Mouse (Mus musculus) lung, postnatal 0 days (tissue): ENCODE measurements around the gene Npr1. TPM values are rescaled to one million over a fixed set of nuclear protein-coding genes. Genes with fewer than 3 reads are reported as not detected.

Experiments used
- ATAC-seq: fragments of 200-750 bp; cut with Nextera tagmentation; 2 replicates; pipeline ENCODE4 v1.8.0; 2017; ENCODE audit warnings: moderate library complexity
- DNase-seq: peaks from one replicate; pipeline ENCODE4 v3.0.0-alpha.2; 2016; ENCODE audit warnings: low spot score
- H3K27ac ChIP-seq: fragments of 300-500 bp; sonication (generic); 2 replicates; pipeline ENCODE4 v1.5.1; 2014; ENCODE audit warnings: antibody characterized with exemption, mild to moderate bottlenecking, low read length, mixed read lengths
- H3K27me3 ChIP-seq: fragments of 300-500 bp; sonication (generic); replicated peaks from 2 replicates; pipeline ENCODE4 v1.6.1; 2014; ENCODE audit warnings: low read length, mixed read lengths; ENCODE audit not compliant: insufficient read depth
- H3K36me3 ChIP-seq: fragments of 300-500 bp; sonication (generic); 2 replicates; pipeline ENCODE4 v1.6.1; 2014; ENCODE audit warnings: low read length, mixed read lengths; ENCODE audit not compliant: insufficient read depth
- H3K4me1 ChIP-seq: fragments of 300-500 bp; sonication (generic); 2 replicates; pipeline ENCODE4 v1.6.1; 2014; ENCODE audit warnings: antibody characterized with exemption, low read depth, low read length, mixed read lengths; ENCODE audit not compliant: insufficient read depth
- H3K4me2 ChIP-seq: fragments of 300-500 bp; sonication (generic); replicated peaks from 2 replicates; pipeline ENCODE4 v1.6.1; 2014; ENCODE audit warnings: low read depth, mild to moderate bottlenecking, low read length, moderate library complexity, mixed read lengths
- H3K4me3 ChIP-seq: fragments of 300-500 bp; sonication (generic); 2 replicates; pipeline ENCODE4 v1.5.1; 2014; ENCODE audit warnings: low read depth, low read length
- H3K9ac ChIP-seq: fragments of 300-500 bp; sonication (generic); replicated peaks from 2 replicates; pipeline ENCODE4 v1.6.1; 2014; ENCODE audit warnings: low read depth, mild to moderate bottlenecking
- H3K9me3 ChIP-seq: fragments of 300-500 bp; sonication (generic); 2 replicates; pipeline ENCODE4 v1.6.1; 2016; ENCODE audit warnings: low read length, mixed read lengths
- CTCF ChIP-seq: IDR thresholded peaks from 2 replicates; pipeline ENCODE4 v1.5.1; 2016; ENCODE audit warnings: antibody characterized with exemption, mild to moderate bottlenecking
- EP300 ChIP-seq: IDR thresholded peaks from 2 replicates; pipeline ENCODE4 v1.6.1; 2016; ENCODE audit warnings: antibody characterized with exemption, mild to moderate bottlenecking, control low read depth
- WGBS: fragments of 180-500 bp; shearing (Covaris S2); extraction: QIAGEN DNeasy Blood & Tissue Kit; methylation state at CpG from one replicate; pipeline ENCODE4 v1.1.7; 2014; 5-methylcytosine and 5-hydroxymethylcytosine counted together
- polyA plus RNA-seq: library from polyadenylated mRNA; unstranded; fragments of >200 nt; fragmentation: Nextera tagmentation; extraction: Ambion mirVana; gene quantifications from 2 replicates; pipeline ENCODE4 v1.2.1, GENCODE M21; 2015

Gene Npr1
- polyA plus RNA-seq, 1 experiment from 2014 or later: 30.0 TPM

GRCm38 (mm10) chr3:90425499-90425898, 40.2 kb downstream of the Npr1 start:
- no peak for TF ChIP-seq CTCF
- no peak for TF ChIP-seq EP300
- H3K4me1 ChIP-seq: peaks cover 11% of the 10 kb centered on the region; the same call in 1 of the 2 replicates
- no peak overlapping the region for H3K4me3 ChIP-seq
- WGBS: 80% methylated on average over 2 of the region's 2 CpGs
- no peak overlapping the region for H3K9ac ChIP-seq
- H3K27ac ChIP-seq: no peak overlapping the region
- H3K27me3 ChIP-seq: no peaks in the 10 kb centered on the region
- H3K4me2 ChIP-seq: no peak overlapping the region
- ATAC-seq (no peak), DNase-seq (no peak)
- H3K9me3 ChIP-seq: no peaks in the 10 kb centered on the region
- H3K36me3 ChIP-seq: peaks cover 3% of the 10 kb centered on the region; the same call in 1 of the 2 replicates

- Histone ChIP-seq H3K9ac (no peak overlapping the region), H3K4me2 (no peak overlapping the region), H3K4me1 (peaks cover 5% of the 10 kb centered on the region; the same call in 1 of the 2 replicates), H3K9me3 (no peaks in the 10 kb centered on the region), H3K36me3 (peaks cover 3% of the 10 kb centered on the region; the same call in 1 of the 2 replicates), H3K27me3 (no peaks in the 10 kb centered on the region), H3K27ac (no peak overlapping the region), H3K4me3 (no peak overlapping the region)
- ATAC-seq: no peak
- TF ChIP-seq CTCF (no peak), EP300 (no peak)
- no peak for DNase-seq
These were observed 42.1 kb downstream of the Npr1 start for GRCm38 (mm10) chr3:90423549-90423948.

GRCm38 (mm10) chr3:90420696-90421095, 45.0 kb downstream of the Npr1 start:
- no peak for ATAC-seq
- H3K9ac ChIP-seq: no peak overlapping the region

GRCm38 (mm10) chr3:90413011-90413396, 52.7 kb downstream of the Npr1 start:
- DNase-seq (peak; percentile 14), ATAC-seq (peak; percentile 44)
- H3K27me3 ChIP-seq: no peaks in the 10 kb centered on the region
- H3K27ac ChIP-seq: no peak overlapping the region
- H3K4me1 ChIP-seq: no peaks in the 10 kb centered on the region
- H3K9me3 ChIP-seq: no peaks in the 10 kb centered on the region
- no peak overlapping the region for H3K4me3 ChIP-seq
- H3K36me3 ChIP-seq: peaks cover 18% of the 10 kb centered on the region; the same call in 1 of the 2 replicates
- no peak overlapping the region for H3K4me2 ChIP-seq
- WGBS: 28% methylated on average over 3 of the region's 3 CpGs
- no peak for TF ChIP-seq CTCF
- no peak for TF ChIP-seq EP300
- H3K9ac ChIP-seq: no peak overlapping the region

More at GRCm38 (mm10) chr3:90420696-90421095, 45.0 kb downstream of the Npr1 start:
- Histone ChIP-seq H3K27ac (no peak overlapping the region), H3K27me3 (no peaks in the 10 kb centered on the region), H3K4me3 (no peak overlapping the region), H3K36me3 (peaks cover 9% of the 10 kb centered on the region; the same call in 1 of the 2 replicates), H3K4me2 (no peak overlapping the region), H3K4me1 (no peaks in the 10 kb centered on the region; the same call in 1 of the 2 replicates), H3K9me3 (no peaks in the 10 kb centered on the region)
- TF ChIP-seq EP300: no peak
- 79% methylated on average over 6 of the region's 6 CpGs for WGBS
- no peak for DNase-seq

- no peak for TF ChIP-seq EP300
- TF ChIP-seq CTCF: peak; percentile 97
- Histone ChIP-seq H3K27ac (no peak overlapping the region), H3K9ac (no peak overlapping the region), H3K27me3 (no peaks in the 10 kb centered on the region), H3K36me3 (peaks cover 19% of the 10 kb centered on the region; the same call in 1 of the 2 replicates), H3K9me3 (no peaks in the 10 kb centered on the region), H3K4me2 (no peak overlapping the region), H3K4me3 (no peak overlapping the region), H3K4me1 (no peaks in the 10 kb centered on the region)
- ATAC-seq: peak; percentile 81
- peak; percentile 87 for DNase-seq
- 36% methylated on average over 5 of the region's 5 CpGs for WGBS
These were observed 53.2 kb downstream of the Npr1 start for GRCm38 (mm10) chr3:90412312-90413010.

GRCm38 (mm10) chr3:90408721-90409120, 56.9 kb downstream of the Npr1 start:
- no peak for DNase-seq
- ATAC-seq: no peak
- no peaks in the 10 kb centered on the region for H3K27me3 ChIP-seq
- H3K4me1 ChIP-seq: no peaks in the 10 kb centered on the region
- H3K9ac ChIP-seq: no peak overlapping the region
- no peak overlapping the region for H3K4me2 ChIP-seq
- H3K27ac ChIP-seq: no peak overlapping the region
- H3K4me3 ChIP-seq: no peak overlapping the region
- H3K9me3 ChIP-seq: no peaks in the 10 kb centered on the region
- 83% methylated on average over 3 of the region's 3 CpGs for WGBS
- TF ChIP-seq CTCF: no peak
- no peak for TF ChIP-seq EP300
- peaks cover 34% of the 10 kb centered on the region for H3K36me3 ChIP-seq
